Mouse (Mus musculus): Measurements from ENCODE around the gene Tiam2.

GRCm38 (mm10) chr17:3356633-3357365 is 30.4 kb downstream of the Tiam2 start:
- no peak for TF ChIP-seq CTCF (IDR thresholded peaks at IDR 0.05; ENCODE audit: control insufficient read depth, insufficient read depth, insufficient replicate concordance, low read depth, low read length)
- no peak for TF ChIP-seq POLR2A (IDR thresholded peaks at IDR 0.05; ENCODE audit: control insufficient read depth, low read depth, low read length)
